Mouse (Mus musculus) heart, embryonic 11.5 days (tissue): ENCODE data around the gene Ociad1. TPM values are rescaled to one million over a fixed set of nuclear protein-coding genes. Genes with fewer than 3 reads are reported as not detected.

ENCODE experiments used
- polyA plus RNA-seq: library from polyadenylated mRNA; unstranded; fragments of >200 nt; fragmentation: Nextera tagmentation; extraction: Ambion mirVana; gene quantifications from 2 replicates; pipeline ENCODE4 v1.2.1, GENCODE M21; 2014

Gene Ociad1
- polyA plus RNA-seq, 1 experiment from 2014 or later = 156 TPM

Other genes starting within 250 kb of the Ociad1 start
- 38.1 and 40.8 TPM in 2 replicates for gene Fryl, start 36.2 kb upstream of the Ociad1 start, polyA plus RNA-seq
- gene Ociad2, start 48.2 kb downstream of the Ociad1 start, polyA plus RNA-seq = 21.6 and 22.5 TPM in 2 replicates
- not detected in 2 replicates for gene Cwh43, start 113.3 kb downstream of the Ociad1 start, polyA plus RNA-seq
- 22.2 and 22.6 TPM in 2 replicates for gene Dcun1d4, start 188.2 kb downstream of the Ociad1 start, polyA plus RNA-seq